Mouse (Mus musculus) spleen, postnatal 10 days (tissue): ENCODE results near the gene Slc43a2.

Source experiments
- DNase-seq, 2 experiments: peaks; one replicate each; pipeline ENCODE4 v3.0.0; 2021 to 2022; ENCODE audit warnings: low spot score in 2 of 2

Gene Slc43a2

DNA sequence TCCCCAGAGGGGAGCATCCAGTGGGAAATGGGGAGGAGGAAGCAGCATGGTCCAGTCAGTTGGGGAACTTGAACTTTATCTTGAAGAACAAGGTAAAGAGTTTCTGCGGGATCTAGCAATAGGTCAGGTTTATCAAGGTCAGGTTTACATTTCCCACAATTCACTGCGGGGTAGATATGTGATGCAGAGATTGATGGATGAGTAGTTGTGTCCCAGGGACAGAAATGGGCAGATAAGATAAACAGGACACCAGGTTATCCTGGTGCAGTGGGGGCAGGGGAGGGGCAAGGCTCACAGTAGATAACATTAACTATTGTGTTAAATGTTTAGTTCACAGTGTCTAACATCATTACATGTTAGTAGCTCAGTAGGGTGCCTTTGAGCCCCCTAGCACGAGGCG lies 1.7 kb upstream of the Slc43a2 start:
- DNase-seq: no peak

DNA sequence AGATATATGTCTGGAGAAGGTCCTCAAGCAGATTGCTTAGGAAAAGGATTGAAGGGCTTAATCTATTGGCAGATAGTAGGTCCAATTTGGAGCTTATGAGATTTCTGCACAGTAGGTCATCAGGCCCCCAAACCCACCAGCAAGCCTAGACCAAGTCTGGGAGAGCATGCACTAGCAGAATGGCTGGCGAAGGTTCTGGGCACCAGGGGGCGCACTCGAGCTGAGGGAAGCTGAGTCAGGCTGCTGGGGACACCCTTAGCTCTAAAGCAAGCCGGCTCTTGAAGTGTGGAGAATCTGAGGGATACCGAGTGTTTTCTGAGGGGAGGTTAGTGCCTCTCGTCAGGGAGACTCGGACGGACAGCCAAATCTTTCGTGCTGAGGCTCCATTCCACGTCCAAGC lies 1.2 kb upstream of the Slc43a2 start:
- peak; percentile 100 for DNase-seq

- DNase-seq: peak; percentile 60 to 81
Measured at GRCm38 (mm10) chr11:75530845-75531373, 585 bp upstream of the Slc43a2 start.

DNA sequence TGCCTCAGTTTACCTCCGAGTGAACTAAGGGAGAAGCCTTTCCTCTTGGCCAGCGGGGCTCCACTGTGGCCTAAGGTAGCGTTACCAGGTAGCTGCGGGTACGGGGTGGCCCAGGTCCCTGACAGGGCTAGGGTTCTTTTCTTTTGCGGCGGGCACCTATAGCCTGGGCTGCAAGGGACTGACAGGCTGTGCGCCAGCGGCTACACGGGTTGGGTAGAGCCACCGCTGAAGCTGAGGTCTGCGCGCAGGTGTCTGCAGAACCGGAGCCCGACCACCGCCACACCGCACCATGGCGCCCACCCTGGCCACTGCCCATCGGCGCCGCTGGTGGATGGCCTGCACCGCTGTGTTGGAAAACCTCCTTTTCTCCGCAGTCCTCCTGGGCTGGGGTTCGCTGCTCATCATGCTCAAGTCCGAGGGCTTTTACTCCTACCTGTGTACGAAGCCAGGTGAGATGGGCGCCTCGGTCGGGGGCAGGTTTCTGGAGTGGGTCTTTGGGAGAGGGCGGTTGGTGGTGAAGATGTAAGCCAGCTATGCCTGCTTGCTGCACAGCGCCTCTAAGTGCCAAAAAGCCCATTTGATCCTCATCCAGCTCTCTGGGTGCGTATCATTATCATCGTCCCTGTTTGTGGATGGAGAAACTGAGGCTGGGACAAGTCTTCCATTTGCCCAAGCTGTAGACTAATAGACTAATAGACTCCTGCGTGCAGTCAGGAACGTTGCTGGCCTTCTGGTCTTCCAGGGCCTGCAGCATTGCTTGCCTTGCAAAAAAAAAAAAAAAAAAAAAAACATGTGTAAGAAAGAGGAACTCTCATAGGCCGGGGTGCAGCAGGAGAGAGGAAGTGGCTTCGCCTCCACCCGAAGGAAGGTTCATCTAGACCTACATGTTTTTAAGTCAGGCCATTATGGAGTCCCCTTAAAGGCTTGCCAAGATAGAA lies 1.1 kb downstream of the Slc43a2 start:
- peak in 1 of 2 experiments; percentile 64 for DNase-seq

DNA sequence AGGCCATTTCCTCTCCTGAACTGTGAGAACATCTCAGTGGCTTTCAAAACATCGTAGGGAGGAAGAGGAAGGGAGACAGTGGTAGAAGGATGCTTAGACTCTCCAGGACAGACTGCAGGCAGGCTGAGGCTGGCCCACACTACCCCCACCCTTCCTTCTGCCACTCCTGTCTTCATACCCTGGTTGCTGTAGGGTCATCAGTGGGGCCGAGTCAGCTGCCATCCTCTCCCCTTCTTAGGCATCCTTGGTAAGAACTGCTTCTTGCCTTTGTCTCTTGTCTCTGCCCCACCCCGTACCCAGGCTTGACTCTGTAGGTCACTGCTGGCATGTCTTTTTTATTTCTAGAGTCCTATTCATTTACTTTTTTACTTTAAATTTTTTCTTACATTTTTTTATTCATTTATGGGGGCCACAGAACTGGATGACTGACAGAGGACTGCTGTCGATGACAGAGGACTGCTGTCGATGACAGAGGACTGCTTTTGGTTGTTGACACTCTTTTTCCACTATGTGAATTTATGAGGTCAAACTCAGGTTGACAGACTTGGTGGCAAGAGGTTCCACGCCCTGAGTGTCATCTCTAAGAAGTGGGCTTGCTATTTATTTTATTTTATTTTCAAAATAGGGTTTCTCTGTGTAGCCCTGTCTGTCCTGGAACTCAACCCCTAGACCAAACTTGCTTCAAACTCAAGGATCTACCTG lies 2.0 kb downstream of the Slc43a2 start:
- no peak for DNase-seq

GRCm38 (mm10) chr11:75534286-75535033 lies 3.0 kb downstream of the Slc43a2 start:
- DNase-seq: no peak

DNA sequence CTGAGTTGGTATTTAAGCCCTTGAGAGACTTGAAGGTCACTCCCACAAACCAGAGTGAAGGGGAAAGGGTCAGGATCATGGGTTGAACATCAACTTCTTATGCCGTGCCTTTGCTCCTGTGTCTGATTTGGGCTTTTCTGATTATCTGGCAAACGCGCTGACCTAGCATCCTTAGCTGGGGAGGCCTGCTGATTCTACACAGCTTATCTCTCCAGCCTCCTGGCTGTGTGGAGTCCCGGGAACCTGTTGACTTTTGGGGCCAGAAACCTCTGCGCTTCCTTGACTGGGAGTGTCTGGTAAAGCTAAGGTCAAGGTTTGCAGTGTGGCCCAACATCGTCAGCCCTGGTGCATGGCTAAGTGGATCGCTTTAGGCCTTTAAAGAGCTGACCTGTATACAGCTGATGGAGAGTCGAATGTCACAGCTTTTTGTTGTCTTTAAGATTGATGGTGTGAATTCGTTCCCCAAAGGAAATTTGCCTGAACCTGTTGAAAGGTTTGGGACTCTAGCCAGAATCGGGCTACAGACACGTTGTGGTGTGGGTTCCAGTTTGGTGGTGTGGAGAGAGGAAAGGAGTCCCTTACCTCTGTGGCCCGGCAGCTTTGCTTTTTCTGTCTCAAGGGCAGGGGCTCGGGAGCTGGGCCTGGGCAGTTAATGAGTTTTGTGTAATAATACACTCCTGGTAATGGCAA lies 3.8 kb downstream of the Slc43a2 start:
- no peak for DNase-seq

DNA sequence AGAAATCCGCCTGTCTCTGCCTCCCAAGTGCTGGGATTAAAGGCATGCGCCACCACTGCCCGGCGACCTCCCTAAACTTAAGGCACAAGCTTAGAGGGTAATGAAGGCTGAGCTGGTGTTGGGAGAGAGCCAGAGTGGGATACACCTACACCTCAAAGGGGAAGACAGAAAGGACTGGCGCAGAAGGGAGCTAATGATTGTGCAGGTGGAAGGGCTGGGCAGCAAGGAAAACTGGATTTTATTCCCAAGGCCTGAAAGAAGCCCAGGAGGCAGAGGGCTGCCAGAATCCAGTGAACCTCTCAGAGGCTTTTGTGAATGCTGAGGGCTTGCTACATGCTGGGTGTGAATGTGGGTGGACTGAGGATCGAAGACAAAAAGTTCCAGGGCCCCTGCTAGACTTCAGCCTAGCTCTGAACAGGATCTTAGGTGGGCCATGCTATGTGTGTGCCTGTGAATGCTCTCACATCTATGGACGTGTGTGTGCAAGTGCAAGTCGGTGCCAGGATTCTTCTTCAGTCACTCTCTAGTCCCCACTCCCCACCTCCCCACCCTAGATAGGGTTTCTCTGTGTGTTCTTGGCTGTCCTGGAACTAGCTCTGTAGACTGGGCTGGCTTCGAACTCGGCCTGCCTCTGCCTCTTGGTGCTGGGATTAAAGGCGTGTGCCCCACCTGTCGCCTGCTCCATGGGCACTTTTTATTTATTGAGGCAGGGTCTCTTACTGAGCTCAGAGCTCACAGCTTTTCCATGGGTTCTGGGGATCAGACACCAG lies 4.9 kb downstream of the Slc43a2 start:
- DNase-seq: no peak

DNA sequence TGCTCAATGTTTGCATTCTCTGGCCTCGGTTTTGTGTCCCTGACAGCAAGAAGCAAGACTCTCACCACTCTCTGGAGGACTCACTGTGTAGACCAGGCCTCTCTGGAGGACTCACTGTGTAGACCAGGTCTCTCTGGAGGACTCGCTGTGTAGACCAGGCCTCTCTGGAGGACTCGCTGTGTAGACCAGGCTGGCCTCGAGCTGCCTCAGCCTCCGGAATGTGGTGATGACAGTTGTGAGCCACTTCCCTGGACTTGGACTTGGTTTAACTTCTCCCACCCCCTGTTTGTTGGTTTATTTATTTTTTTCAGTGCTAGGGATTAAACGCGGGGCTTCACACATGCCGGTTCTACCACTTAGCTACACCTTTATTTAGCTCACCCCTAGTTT lies 5.5 kb downstream of the Slc43a2 start:
- no peak for DNase-seq

DNA sequence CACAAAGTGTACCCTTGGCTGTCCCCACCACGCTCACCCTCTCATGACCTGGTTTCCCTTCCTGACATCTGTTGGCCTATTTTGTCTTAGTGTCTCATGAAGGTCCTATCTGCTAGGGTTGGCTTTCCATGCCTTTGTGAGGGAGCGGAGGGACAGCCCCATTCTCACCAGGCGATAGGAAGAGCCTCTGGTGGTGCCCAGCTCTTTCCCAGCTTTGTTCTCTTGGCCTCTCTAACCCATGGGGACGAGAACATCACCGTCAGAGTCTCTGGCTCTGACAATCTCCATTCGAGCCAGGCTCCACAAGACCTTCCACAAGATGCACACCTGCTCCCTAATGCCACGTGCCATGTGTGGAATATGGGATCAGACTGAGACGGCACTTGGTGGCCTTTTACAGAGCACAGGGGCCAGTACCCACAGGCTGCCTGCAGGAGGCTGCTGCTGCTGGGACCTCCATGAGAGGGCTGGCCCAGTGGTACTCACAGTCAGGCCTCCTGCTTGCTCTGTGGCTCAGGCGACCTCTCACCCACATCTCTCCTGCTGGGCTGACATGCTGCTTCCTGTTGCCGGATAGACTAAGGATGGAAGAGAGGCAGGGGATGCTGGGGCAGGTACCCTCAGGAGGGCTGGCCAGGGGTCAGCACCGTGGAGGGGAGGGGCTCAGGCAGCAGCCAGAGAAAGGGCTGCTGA lies 6.1 kb downstream of the Slc43a2 start:
- DNase-seq: no peak

- DNase-seq: no peak
Measured at GRCm38 (mm10) chr11:75538184-75538969, 6.9 kb downstream of the Slc43a2 start.

DNA sequence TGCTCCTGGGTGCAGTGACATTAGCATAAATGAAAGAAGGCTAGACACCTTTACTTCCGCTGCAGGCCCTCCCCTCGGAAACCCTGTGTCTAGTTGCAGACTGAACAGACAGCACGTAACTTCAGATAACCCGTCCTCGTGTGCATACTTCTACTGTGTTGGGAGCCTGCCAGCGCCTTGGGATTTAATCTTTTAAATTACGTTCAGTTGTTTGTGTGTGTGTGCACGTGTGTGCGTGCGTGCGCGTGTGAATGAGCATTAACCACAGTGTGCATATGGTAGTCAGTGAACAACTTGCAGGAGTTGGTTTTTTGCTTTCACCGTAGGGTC lies 7.4 kb downstream of the Slc43a2 start:
- DNase-seq: no peak

GRCm38 (mm10) chr11:75540209-75540608 lies 8.7 kb downstream of the Slc43a2 start:
- no peak for DNase-seq

DNA sequence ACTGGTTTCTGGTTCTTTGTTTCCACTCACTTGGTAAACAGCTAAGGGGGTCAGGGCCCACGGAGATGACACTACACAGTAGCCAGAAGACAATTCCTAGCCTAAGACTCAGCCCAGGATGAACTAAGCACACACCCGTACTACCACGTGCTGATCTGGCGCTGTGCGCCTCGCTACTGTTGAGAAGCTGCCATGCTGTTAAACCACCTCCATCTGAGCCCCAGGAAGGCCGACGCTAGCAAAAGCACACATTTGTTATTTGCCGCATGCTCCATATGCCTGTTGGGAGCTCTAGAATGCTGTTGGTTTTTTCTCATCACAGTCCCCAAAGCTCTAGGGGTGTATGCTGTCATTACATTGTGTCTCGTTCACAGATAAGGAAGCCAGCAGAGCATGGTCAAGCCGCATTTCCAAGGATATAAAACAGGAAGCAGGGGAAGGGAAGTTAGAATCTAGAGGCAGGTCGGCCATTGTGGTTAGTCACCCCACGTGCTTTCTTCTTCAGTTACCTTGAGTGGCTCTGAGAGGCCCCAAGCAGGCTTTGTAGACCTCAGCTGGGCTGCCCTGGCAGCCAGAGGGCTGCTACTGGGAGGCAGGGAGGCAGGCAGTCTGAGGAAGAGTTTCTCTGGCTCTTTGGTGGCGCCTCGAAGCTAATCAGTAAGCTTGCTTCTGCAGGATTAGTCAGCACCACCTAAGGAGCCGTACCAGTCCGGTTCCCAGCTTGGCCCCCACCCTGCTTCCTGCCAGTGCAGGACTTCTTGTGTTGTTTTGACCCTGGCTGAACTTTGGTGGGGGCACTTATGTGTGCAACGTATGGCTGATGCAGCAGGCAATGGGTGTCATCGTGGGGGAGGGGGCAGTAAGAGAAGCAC lies 9.5 kb downstream of the Slc43a2 start:
- no peak for DNase-seq

- DNase-seq: no peak
Measured at GRCm38 (mm10) chr11:75544713-75545112, 13.2 kb downstream of the Slc43a2 start.

- DNase-seq: no peak
Measured at GRCm38 (mm10) chr11:75546057-75546456, 14.6 kb downstream of the Slc43a2 start.

DNA sequence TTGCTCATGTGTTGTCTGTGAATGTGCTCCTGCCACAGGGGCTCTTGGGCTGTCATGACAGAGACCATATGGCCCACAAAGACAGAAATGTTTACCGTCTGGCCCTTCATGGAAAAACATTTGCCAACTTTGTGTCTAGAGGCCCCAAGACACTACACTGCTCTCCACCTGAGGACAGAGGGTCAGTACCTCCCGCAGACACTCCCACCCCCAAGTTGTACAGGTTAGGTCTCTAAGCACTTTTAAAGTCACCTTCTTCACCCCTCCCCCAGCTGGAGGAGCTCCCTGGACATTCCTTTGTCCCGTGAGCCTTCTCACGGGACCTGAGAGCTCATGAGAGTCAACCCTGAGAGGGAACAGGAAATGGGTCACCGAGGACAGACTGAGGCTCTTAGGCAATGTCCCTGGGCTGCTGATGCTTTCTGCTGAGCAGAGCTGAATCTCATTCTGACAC lies 18.2 kb downstream of the Slc43a2 start:
- DNase-seq: no peak

DNA sequence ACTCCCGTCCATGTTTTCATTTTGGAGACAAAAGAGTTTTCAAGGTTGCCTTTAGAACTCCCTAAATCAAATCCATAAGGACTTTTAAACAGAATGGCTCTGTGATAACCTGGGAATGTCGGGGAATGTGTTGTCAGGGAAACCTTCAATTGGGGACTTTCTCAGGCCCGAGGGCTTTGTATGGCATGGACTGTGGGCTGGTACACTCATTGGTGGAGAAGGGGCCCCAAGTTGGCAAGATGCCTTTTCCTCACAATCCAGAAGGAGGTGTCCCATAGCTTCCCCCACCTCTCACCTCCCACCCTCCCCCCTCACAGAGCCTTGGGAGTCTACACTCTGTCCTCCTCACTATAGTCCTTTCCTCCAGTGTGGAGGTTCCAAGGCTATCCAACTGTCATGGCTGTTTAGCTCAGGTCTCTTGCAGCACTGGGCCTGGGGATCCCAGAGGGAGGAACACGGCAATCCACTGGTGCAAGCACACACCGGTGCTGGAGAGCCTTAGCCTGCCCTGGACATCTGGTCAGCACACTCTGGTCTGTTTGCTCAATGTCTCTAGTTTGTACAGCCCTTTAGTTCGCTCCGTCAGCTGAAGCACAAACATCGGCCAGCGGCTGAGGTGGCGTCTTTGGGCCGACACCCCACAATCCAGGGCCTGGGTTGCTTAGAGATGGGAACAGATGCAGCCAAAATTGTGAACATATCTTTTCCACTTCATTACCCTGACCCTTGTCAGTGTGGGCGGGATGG lies 18.9 kb downstream of the Slc43a2 start:
- DNase-seq: no peak
